Mouse (Mus musculus) heart, postnatal 0 days (tissue): ENCODE measurements around the gene Fam49a.
"Not testable (repeated sequence)": the region's sequence is repeated elsewhere in the genome, so short reads cannot be mapped to it uniquely, and the experiment has no call there.

ENCODE experiments used
- CTCF ChIP-seq: IDR thresholded peaks from 2 replicates; pipeline ENCODE4 v1.5.1; 2016; ENCODE audit warnings: antibody characterized with exemption, control low read depth, low read depth
- EP300 ChIP-seq: IDR thresholded peaks from 2 replicates; pipeline ENCODE4 v1.6.1; 2016; ENCODE audit warnings: antibody characterized with exemption, low read depth

DNA sequence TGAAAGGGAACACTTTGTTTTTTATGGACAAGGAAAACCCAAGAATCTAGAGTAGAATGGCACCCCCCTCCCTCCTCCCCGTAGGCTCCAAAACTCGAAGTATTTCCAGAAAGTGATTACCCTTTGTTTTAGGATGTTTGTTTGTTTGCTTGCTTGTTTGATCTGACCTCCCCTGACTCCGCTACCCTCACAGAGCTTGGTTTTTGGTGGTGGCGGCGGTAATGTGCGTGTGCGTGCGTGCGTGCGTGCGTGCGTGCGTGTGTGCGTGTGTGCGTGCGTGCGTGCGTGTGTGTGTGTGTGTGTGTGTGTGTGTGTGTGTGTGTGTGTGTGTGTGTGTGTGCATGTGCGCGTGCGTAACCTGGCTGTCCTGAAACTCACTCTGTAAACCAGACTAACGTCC, 62.3 kb downstream of the Fam49a start:
- not testable (repeated sequence) for TF ChIP-seq CTCF, EP300
